Mouse (Mus musculus) bone marrow, adult 2 months (tissue): ENCODE data around the gene Cd274.

Experiments
- CTCF ChIP-seq: fragments of 200-500 bp; IDR thresholded peaks from 2 replicates; pipeline ENCODE4 v1.5.1; 2011; ENCODE audit warnings: low read length, control low read depth; ENCODE audit not compliant: control insufficient read depth, insufficient read depth
- POLR2A ChIP-seq: fragments of 200-500 bp; IDR thresholded peaks from 2 replicates; pipeline ENCODE4 v1.6.1; 2011; ENCODE audit warnings: low read depth, mild to moderate bottlenecking, control low read depth, low read length, borderline replicate concordance; ENCODE audit not compliant: control insufficient read depth

GRCm38 (mm10) chr19:29344868-29345267 lies 22.4 kb upstream of the Cd274 start:
- TF ChIP-seq CTCF, result no peak
- no peak for TF ChIP-seq POLR2A
